Mouse (Mus musculus): Measurements from ENCODE around the gene Catsperz. TPM values are rescaled to one million over a fixed set of nuclear protein-coding genes. Genes with fewer than 3 reads are reported as not detected.

The Catsperz gene
- polyA plus RNA-seq, 1 experiment = 0.28 TPM

DNA sequence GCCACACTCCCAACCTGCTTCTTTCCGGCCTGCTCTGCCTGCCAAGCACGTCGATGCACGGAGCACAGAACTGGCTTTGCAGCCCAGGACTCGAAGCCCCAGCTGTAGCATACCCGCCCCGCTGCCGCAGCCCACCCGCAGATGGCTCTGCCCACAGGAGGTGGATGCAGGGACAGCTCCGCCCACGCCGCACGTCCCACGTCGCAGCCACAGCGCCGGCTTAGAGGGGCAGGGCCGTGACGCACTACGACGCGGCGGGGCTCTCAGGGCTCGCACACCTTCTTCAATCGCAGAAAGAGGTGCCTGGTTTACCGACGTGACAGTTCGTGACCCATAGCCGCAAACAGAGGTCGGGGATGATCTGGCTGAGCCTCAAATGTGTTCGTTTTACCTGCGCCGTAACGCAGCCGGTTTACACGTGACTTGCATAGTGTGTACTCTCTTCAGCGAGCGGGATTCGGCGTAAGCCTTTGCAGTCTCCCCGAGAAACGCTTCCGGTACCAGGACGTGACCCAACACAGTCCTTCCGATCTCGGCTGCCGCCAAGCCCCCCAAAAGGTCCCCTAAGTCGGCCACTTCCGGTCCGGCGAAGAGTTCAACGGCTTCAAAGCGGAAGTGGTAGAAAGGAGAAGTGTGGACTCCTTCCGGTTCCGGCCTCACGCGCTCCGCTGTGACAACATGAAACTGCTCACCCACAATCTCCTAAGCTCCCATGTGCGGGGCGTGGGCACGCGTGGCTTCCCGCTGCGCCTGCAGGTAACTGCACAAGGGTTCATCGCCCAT is 15.5 kb downstream of the Catsperz start, which contains the start of the genes Trmt112 and Prdx5:
TSS of gene Trmt112 (plus strand) at position 192 of the 783 bp plus-strand sequence.
TSS of gene Prdx5 (minus strand) at position 600 of the 783 bp plus-strand sequence.
- no peaks in the 10 kb centered on the region for H3K27me3 ChIP-seq (ENCODE audit: control insufficient read depth, insufficient read depth, insufficient read length)
- TF ChIP-seq E2F4 (IDR thresholded peaks at IDR 0.05; ENCODE audit: insufficient read depth) = no peak
- peak in 1 of 3 experiments; percentile 35 for TF ChIP-seq MYOD1 (IDR thresholded peaks at IDR 0.05; ENCODE audit: control insufficient read depth in 1 of 3, insufficient read length in 2 of 3, low read depth in 2 of 3)
- no peak for TF ChIP-seq TCF3 (IDR thresholded peaks at IDR 0.05; ENCODE audit: insufficient read length, low read depth)
- TF ChIP-seq CEBPB (IDR thresholded peaks at IDR 0.05; ENCODE audit: insufficient read depth, poor library complexity, severe bottlenecking) = no peak
- TF ChIP-seq POLR2AphosphoS2 (IDR thresholded peaks at IDR 0.05; ENCODE audit: insufficient read length, low read depth) = peak; percentile 91
- no peak for TF ChIP-seq MAX (IDR thresholded peaks at IDR 0.05; ENCODE audit: low read depth)
- no peak for TF ChIP-seq TCF12 (IDR thresholded peaks at IDR 0.05; ENCODE audit: insufficient read depth, poor library complexity, severe bottlenecking)
- peak; percentile 96 for TF ChIP-seq POLR2A (IDR thresholded peaks at IDR 0.05; ENCODE audit: insufficient read length, low read depth)
- TF ChIP-seq USF1 (IDR thresholded peaks at IDR 0.05; ENCODE audit: low read depth) = no peak
- peak in 2 of 3 experiments; percentile 60 to 61 for TF ChIP-seq MYOG (IDR thresholded peaks at IDR 0.05; ENCODE audit: control insufficient read depth in 1 of 3, insufficient read depth in 1 of 3, insufficient read length in 2 of 3, low read depth in 2 of 3)
- peak; percentile 44 for TF ChIP-seq SRF (IDR thresholded peaks at IDR 0.05; ENCODE audit: control insufficient read depth, insufficient read length, low read depth)
- TF ChIP-seq REST (IDR thresholded peaks at IDR 0.05; ENCODE audit: insufficient read depth, insufficient read length) = no peak
- peak within 1 kb of the TSS; percentile 84 for H3K4me2 ChIP-seq (ENCODE audit: low read depth)
- H3K4me3 ChIP-seq = peak within 1 kb of the TSS; percentile 85
- H3ac ChIP-seq (ENCODE audit: control insufficient read depth, insufficient read length) = peak within 1 kb of the TSS; percentile 40
- H3K36me3 ChIP-seq (ENCODE audit: control insufficient read depth, insufficient read depth) = peaks cover 11% of the 10 kb centered on the region
- H3K79me2 ChIP-seq (ENCODE audit: control insufficient read depth, insufficient read depth) = peaks cover 25% of the 10 kb centered on the region

DNA sequence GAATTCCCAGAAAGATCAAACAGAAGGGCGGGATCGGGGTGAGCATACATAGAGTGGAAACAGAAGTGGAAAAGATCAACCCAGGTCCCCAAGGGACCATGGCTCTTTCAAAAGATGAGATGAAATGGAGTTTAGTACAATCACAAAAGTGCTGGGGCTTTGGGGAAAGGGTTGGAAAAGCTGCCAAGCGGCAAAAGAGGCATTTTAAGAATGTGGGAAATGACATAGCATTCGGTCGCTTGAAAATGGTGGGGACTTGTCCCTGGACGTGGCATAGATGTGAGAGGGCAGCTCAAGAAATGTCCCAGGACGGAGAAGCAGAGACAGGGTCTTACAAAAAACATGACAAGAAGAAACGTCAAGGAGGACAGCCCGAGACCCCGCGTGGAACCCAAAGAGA is 16.2 kb downstream of the Catsperz start:
- H3K36me3 ChIP-seq (ENCODE audit: control insufficient read depth, insufficient read depth) = peaks cover 11% of the 10 kb centered on the region
- H3K4me3 ChIP-seq = peak overlapping the region; percentile 85
- H3K4me2 ChIP-seq (ENCODE audit: low read depth) = peak overlapping the region; percentile 81
- no peaks in the 10 kb centered on the region for H3K27me3 ChIP-seq (ENCODE audit: control insufficient read depth, insufficient read depth, insufficient read length)
- peaks cover 25% of the 10 kb centered on the region for H3K79me2 ChIP-seq (ENCODE audit: control insufficient read depth, insufficient read depth)
- no peak for TF ChIP-seq E2F4 (IDR thresholded peaks at IDR 0.05; ENCODE audit: insufficient read depth)
- no peak for TF ChIP-seq MYOD1 (IDR thresholded peaks at IDR 0.05; ENCODE audit: control insufficient read depth in 1 of 3, insufficient read length in 2 of 3, low read depth in 2 of 3)
- TF ChIP-seq REST (IDR thresholded peaks at IDR 0.05; ENCODE audit: insufficient read depth, insufficient read length) = no peak
- peak overlapping the region; percentile 40 for H3ac ChIP-seq (ENCODE audit: control insufficient read depth, insufficient read length)

DNA sequence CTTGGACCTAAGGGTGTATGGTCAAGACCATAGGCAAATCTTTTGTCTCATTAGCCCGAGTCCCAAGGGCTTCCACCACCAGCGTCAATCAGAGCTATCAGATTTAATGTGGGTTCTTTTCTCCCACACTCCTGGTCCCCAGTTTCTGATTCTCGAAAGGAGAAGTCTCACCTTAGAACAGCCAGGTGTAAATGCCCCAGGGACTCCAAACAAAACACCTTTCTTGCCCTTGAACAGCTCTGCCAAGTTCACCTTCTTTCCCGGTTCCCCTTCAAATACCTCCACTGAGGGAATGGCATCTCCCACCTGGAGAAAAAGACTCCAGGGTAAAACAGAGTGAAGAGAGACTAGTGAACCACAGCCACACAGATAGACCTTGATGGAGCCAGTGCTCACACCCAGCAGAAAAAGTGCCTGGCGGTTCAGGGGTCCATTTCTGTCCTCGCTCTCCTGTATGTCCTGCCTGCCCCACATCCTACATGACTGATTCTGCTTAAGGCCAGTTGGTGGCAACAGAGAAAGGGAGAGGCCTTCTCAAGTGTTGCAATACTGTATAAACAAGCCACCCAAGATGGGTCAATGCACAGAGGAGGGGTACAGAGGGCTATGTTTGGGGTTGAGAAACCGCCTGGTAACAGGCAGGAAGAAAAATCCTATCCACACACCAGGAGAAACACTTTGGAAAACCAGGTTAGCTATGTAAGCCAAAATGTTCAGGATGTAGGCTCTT is 17.2 kb downstream of the Catsperz start:
- Histone ChIP-seq H3K4me2 (ENCODE audit: low read depth) (peak overlapping the region; percentile 81), H3K4me3 (peak overlapping the region; percentile 85), H3K79me2 (ENCODE audit: control insufficient read depth, insufficient read depth) (peaks cover 25% of the 10 kb centered on the region), H3K27me3 (ENCODE audit: control insufficient read depth, insufficient read depth, insufficient read length) (no peaks in the 10 kb centered on the region), H3K36me3 (ENCODE audit: control insufficient read depth, insufficient read depth) (peaks cover 8% of the 10 kb centered on the region), H3ac (ENCODE audit: control insufficient read depth, insufficient read length) (no peak overlapping the region)
- TF ChIP-seq MYOG (IDR thresholded peaks at IDR 0.05; ENCODE audit: control insufficient read depth in 1 of 3, insufficient read depth in 1 of 3, insufficient read length in 2 of 3, low read depth in 2 of 3) (no peak), CEBPB (IDR thresholded peaks at IDR 0.05; ENCODE audit: insufficient read depth, poor library complexity, severe bottlenecking) (peak; percentile 69)

DNA sequence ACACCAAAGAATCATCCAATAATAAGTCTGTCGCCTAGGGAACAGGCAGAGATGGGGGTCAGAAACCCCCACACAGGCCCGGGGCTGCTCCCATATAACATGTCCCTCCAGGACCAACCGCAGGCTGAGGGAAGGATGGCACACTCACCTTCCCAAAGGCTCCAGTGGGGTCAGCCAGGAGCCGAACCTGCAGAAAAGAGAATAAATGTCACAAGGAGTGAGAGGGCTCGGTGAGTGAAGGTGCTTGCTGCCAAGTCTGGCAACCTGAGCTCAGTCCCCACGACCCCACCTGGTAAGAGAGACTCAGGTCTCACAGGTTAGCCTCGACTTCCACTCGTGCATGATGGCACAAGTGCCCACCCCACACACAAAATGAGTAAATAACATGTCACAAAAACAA is 18.1 kb downstream of the Catsperz start:
- peaks cover 3% of the 10 kb centered on the region for H3K36me3 ChIP-seq (ENCODE audit: control insufficient read depth, insufficient read depth)
- TF ChIP-seq SRF (IDR thresholded peaks at IDR 0.05; ENCODE audit: control insufficient read depth, insufficient read length, low read depth) (no peak), MYOD1 (IDR thresholded peaks at IDR 0.05; ENCODE audit: control insufficient read depth in 1 of 3, insufficient read length in 2 of 3, low read depth in 2 of 3) (no peak), USF1 (IDR thresholded peaks at IDR 0.05; ENCODE audit: low read depth) (no peak), POLR2A (IDR thresholded peaks at IDR 0.05; ENCODE audit: insufficient read length, low read depth) (no peak), E2F4 (IDR thresholded peaks at IDR 0.05; ENCODE audit: insufficient read depth) (no peak), MAX (IDR thresholded peaks at IDR 0.05; ENCODE audit: low read depth) (no peak), CEBPB (IDR thresholded peaks at IDR 0.05; ENCODE audit: insufficient read depth, poor library complexity, severe bottlenecking) (no peak), REST (IDR thresholded peaks at IDR 0.05; ENCODE audit: insufficient read depth, insufficient read length) (no peak), TCF12 (IDR thresholded peaks at IDR 0.05; ENCODE audit: insufficient read depth, poor library complexity, severe bottlenecking) (no peak), POLR2AphosphoS2 (IDR thresholded peaks at IDR 0.05; ENCODE audit: insufficient read length, low read depth) (no peak), TCF3 (IDR thresholded peaks at IDR 0.05; ENCODE audit: insufficient read length, low read depth) (no peak), MYOG (IDR thresholded peaks at IDR 0.05; ENCODE audit: control insufficient read depth in 1 of 3, insufficient read depth in 1 of 3, insufficient read length in 2 of 3, low read depth in 2 of 3) (no peak)
- no peak overlapping the region for H3ac ChIP-seq (ENCODE audit: control insufficient read depth, insufficient read length)
- peaks cover 25% of the 10 kb centered on the region for H3K79me2 ChIP-seq (ENCODE audit: control insufficient read depth, insufficient read depth)
- H3K4me2 ChIP-seq (ENCODE audit: low read depth) = peak overlapping the region; percentile 81
- H3K27me3 ChIP-seq (ENCODE audit: control insufficient read depth, insufficient read depth, insufficient read length) = no peaks in the 10 kb centered on the region
- peak overlapping the region; percentile 85 for H3K4me3 ChIP-seq
